Mouse (Mus musculus) heart, embryonic 10.5 days (tissue): ENCODE data around the gene Rnf144b. TPM values are rescaled to one million over a fixed set of nuclear protein-coding genes. Genes with fewer than 3 reads are reported as not detected.
A peak's percentile ranks its signal among the peaks of the same experiment; 100 is the strongest.

ENCODE experiments used
- DNase-seq: peaks from one replicate; pipeline ENCODE4 v3.0.0-alpha.2; 2017; ENCODE audit warnings: low spot score
- H3K27ac ChIP-seq: fragments of 300-500 bp; sonication (generic); 2 replicates; pipeline ENCODE4 v1.5.1; 2016; ENCODE audit warnings: mild to moderate bottlenecking
- H3K27me3 ChIP-seq: fragments of 300-500 bp; sonication (generic); 2 replicates; pipeline ENCODE4 v1.6.1; 2016; ENCODE audit warnings: mild to moderate bottlenecking; ENCODE audit not compliant: poor library complexity, insufficient read depth, severe bottlenecking
- H3K36me3 ChIP-seq: fragments of 300-500 bp; sonication (generic); 2 replicates; pipeline ENCODE4 v1.6.1; 2016; ENCODE audit warnings: mild to moderate bottlenecking, moderate library complexity
- H3K4me1 ChIP-seq: fragments of 300-500 bp; sonication (generic); 2 replicates; pipeline ENCODE4 v1.6.1; 2016; ENCODE audit warnings: mild to moderate bottlenecking
- H3K4me3 ChIP-seq: fragments of 300-500 bp; sonication (generic); 2 replicates; pipeline ENCODE4 v1.5.1; 2016; ENCODE audit warnings: mild to moderate bottlenecking, moderate library complexity
- H3K9me3 ChIP-seq: fragments of 300-500 bp; sonication (generic); 2 replicates; pipeline ENCODE4 v1.6.1; 2016; ENCODE audit warnings: mild to moderate bottlenecking, moderate library complexity
- WGBS: fragments of 180-500 bp; shearing (Covaris S2); methylation state at CpG from one replicate; pipeline ENCODE4 v1.1.7; 2016; 5-methylcytosine and 5-hydroxymethylcytosine counted together
- polyA plus RNA-seq: library from polyadenylated mRNA; unstranded; fragments of >200 nt; fragmentation: Nextera tagmentation; extraction: Ambion mirVana; gene quantifications from 2 replicates; pipeline ENCODE4 v1.2.1, GENCODE M21; 2016

Gene Rnf144b
- 0.98 and 1.6 TPM in 2 replicates for polyA plus RNA-seq

GRCm38 (mm10) chr13:47122537-47123430 lies at the start of gene Rnf144b:
Rnf144b (plus strand) TSS chr13:47122656.
- H3K4me3 ChIP-seq, result peak within 1 kb of the TSS; percentile 68
- H3K9me3 ChIP-seq, result no peaks in the 10 kb centered on the region
- H3K27ac ChIP-seq, result peak within 1 kb of the TSS; percentile 83
- peaks cover 14% of the 10 kb centered on the region for H3K27me3 ChIP-seq
- no peak for DNase-seq
- 2% methylated on average over 55 of the region's 55 CpGs for WGBS
- H3K36me3 ChIP-seq, result no peaks in the 10 kb centered on the region
- peaks cover 23% of the 10 kb centered on the region for H3K4me1 ChIP-seq

GRCm38 (mm10) chr13:47076156-47076555 lies 46.3 kb upstream of the Rnf144b start:
- Histone ChIP-seq H3K4me3 (no peak overlapping the region), H3K36me3 (peaks cover 32% of the 10 kb centered on the region), H3K4me1 (0 out of 2 replicates have a peak, but pooled peaks cover 4% of the 10 kb centered on the region), H3K9me3 (no peaks in the 10 kb centered on the region), H3K27me3 (no peaks in the 10 kb centered on the region), H3K27ac (no peak overlapping the region)
- WGBS, result 73% methylated on average over 5 of the region's 5 CpGs
- peak; percentile 62 for DNase-seq

GRCm38 (mm10) chr13:47077367-47077766 lies 45.1 kb upstream of the Rnf144b start:
- H3K27ac ChIP-seq, result no peak overlapping the region
- H3K36me3 ChIP-seq, result peaks cover 31% of the 10 kb centered on the region
- H3K4me1 ChIP-seq, result 0 out of 2 replicates have a peak, but pooled peaks cover 4% of the 10 kb centered on the region
- H3K4me3 ChIP-seq, result no peak overlapping the region
- no peaks in the 10 kb centered on the region for H3K27me3 ChIP-seq
- no peaks in the 10 kb centered on the region for H3K9me3 ChIP-seq
- peak; percentile 58 for DNase-seq

- Histone ChIP-seq H3K27me3 (no peaks in the 10 kb centered on the region), H3K9me3 (no peaks in the 10 kb centered on the region), H3K4me3 (no peak overlapping the region), H3K36me3 (peaks cover 33% of the 10 kb centered on the region), H3K27ac (no peak overlapping the region), H3K4me1 (0 out of 2 replicates have a peak, but pooled peaks cover 4% of the 10 kb centered on the region)
- WGBS, result 72% methylated on average over 5 of the region's 5 CpGs
- DNase-seq, result no peak
Measured at GRCm38 (mm10) chr13:47078799-47079198, 43.7 kb upstream of the Rnf144b start.

GRCm38 (mm10) chr13:47080905-47081505 lies 41.5 kb upstream of the Rnf144b start:
- Histone ChIP-seq H3K36me3 (peaks cover 47% of the 10 kb centered on the region), H3K27ac (no peak overlapping the region), H3K4me3 (no peak overlapping the region), H3K9me3 (no peaks in the 10 kb centered on the region), H3K27me3 (no peaks in the 10 kb centered on the region), H3K4me1 (0 out of 2 replicates have a peak, but pooled peaks cover 2% of the 10 kb centered on the region)
- DNase-seq, result peak; percentile 43
- WGBS, result 86% methylated on average over 4 of the region's 4 CpGs

GRCm38 (mm10) chr13:47088433-47088832 lies 34.0 kb upstream of the Rnf144b start:
- no peak for DNase-seq
- Histone ChIP-seq H3K4me3 (no peak overlapping the region), H3K27ac (no peak overlapping the region), H3K27me3 (no peaks in the 10 kb centered on the region), H3K9me3 (no peaks in the 10 kb centered on the region), H3K4me1 (no peaks in the 10 kb centered on the region), H3K36me3 (peaks cover 86% of the 10 kb centered on the region)
- WGBS, result 91% methylated on average over 1 of the region's 1 CpGs

- Histone ChIP-seq H3K27ac (no peak overlapping the region), H3K9me3 (no peaks in the 10 kb centered on the region), H3K4me3 (no peak overlapping the region), H3K27me3 (no peaks in the 10 kb centered on the region), H3K4me1 (no peaks in the 10 kb centered on the region), H3K36me3 (peaks cover 90% of the 10 kb centered on the region)
- DNase-seq, result no peak
- 88% methylated on average over 2 of the region's 2 CpGs for WGBS
Measured at GRCm38 (mm10) chr13:47089271-47089670, 33.2 kb upstream of the Rnf144b start.

GRCm38 (mm10) chr13:47093791-47094190 lies 28.7 kb upstream of the Rnf144b start:
- Histone ChIP-seq H3K27me3 (no peaks in the 10 kb centered on the region), H3K4me1 (no peaks in the 10 kb centered on the region), H3K27ac (no peak overlapping the region), H3K4me3 (no peak overlapping the region), H3K36me3 (peaks cover 84% of the 10 kb centered on the region), H3K9me3 (no peaks in the 10 kb centered on the region)
- no peak for DNase-seq
- WGBS, result 90% methylated on average over 2 of the region's 2 CpGs

- DNase-seq, result no peak
- no peaks in the 10 kb centered on the region for H3K9me3 ChIP-seq
- no peaks in the 10 kb centered on the region for H3K4me1 ChIP-seq
- whole genome bisulfite sequencing, result 92% methylated on average over 2 of the region's 2 CpGs
- no peak overlapping the region for H3K4me3 ChIP-seq
- no peaks in the 10 kb centered on the region for H3K27me3 ChIP-seq
- H3K36me3 ChIP-seq, result peaks cover 87% of the 10 kb centered on the region
- H3K27ac ChIP-seq, result no peak overlapping the region
Measured at GRCm38 (mm10) chr13:47096591-47096990, 25.9 kb upstream of the Rnf144b start.

GRCm38 (mm10) chr13:47099265-47099664 lies 23.2 kb upstream of the Rnf144b start:
- DNase-seq, result no peak
- Histone ChIP-seq H3K4me1 (peaks cover 14% of the 10 kb centered on the region), H3K4me3 (no peak overlapping the region), H3K9me3 (no peaks in the 10 kb centered on the region), H3K27ac (no peak overlapping the region), H3K36me3 (peaks cover 74% of the 10 kb centered on the region), H3K27me3 (no peaks in the 10 kb centered on the region)
- WGBS, result 84% methylated on average over 7 of the region's 7 CpGs

- Histone ChIP-seq H3K4me3 (no peak overlapping the region), H3K27me3 (no peaks in the 10 kb centered on the region), H3K36me3 (peaks cover 60% of the 10 kb centered on the region), H3K4me1 (peaks cover 16% of the 10 kb centered on the region), H3K9me3 (no peaks in the 10 kb centered on the region), H3K27ac (no peak overlapping the region)
- DNase-seq, result no peak
- WGBS, result 95% methylated on average over 2 of the region's 2 CpGs
Measured at GRCm38 (mm10) chr13:47100587-47100986, 21.9 kb upstream of the Rnf144b start.

- peak overlapping the region; percentile 98 for H3K4me3 ChIP-seq
- DNase-seq, result no peak
- no peaks in the 10 kb centered on the region for H3K9me3 ChIP-seq
- H3K27me3 ChIP-seq, result peaks cover 11% of the 10 kb centered on the region; the same call in 1 of the 2 replicates
- peak overlapping the region; percentile 48; the same call in 1 of the 2 replicates for H3K27ac ChIP-seq
- 29% methylated on average over 2 of the region's 2 CpGs for WGBS
- peaks cover 35% of the 10 kb centered on the region for H3K36me3 ChIP-seq
- peaks cover 22% of the 10 kb centered on the region for H3K4me1 ChIP-seq
Measured at GRCm38 (mm10) chr13:47104146-47104545, 18.3 kb upstream of the Rnf144b start.
